Mouse (Mus musculus): ENCODE measurements around the gene Tbx5. TPM values are rescaled to one million over a fixed set of nuclear protein-coding genes. Genes with fewer than 3 reads are reported as not detected.

Gene Tbx5
- polyA plus RNA-seq, 1 experiment from 2014 or later: 0.05 TPM

GRCm38 (mm10) chr5:119838441-119838840 is 6.0 kb downstream of the Tbx5 start:
- H3K27ac ChIP-seq (ENCODE audit: low read depth, low read length): no peak overlapping the region
- no peak for ATAC-seq
- WGBS: under 1% methylated on average over 7 of the region's 7 CpGs
- no peak overlapping the region for H3K4me2 ChIP-seq (ENCODE audit: low read length)
- H3K4me3 ChIP-seq (ENCODE audit: low read length): no peak overlapping the region
- peaks cover 73% of the 10 kb centered on the region for H3K27me3 ChIP-seq (replicated peaks; ENCODE audit: control insufficient read depth, insufficient read depth, low read length)
- H3K4me1 ChIP-seq (ENCODE audit: control insufficient read depth, insufficient read depth, low read depth, low read length): no peaks in the 10 kb centered on the region
- no peak overlapping the region for H3K9ac ChIP-seq (ENCODE audit: low read depth, low read length)
- H3K36me3 ChIP-seq (ENCODE audit: control insufficient read depth, insufficient read depth, low read length): no peaks in the 10 kb centered on the region
- H3K9me3 ChIP-seq (ENCODE audit: control insufficient read depth, low read length): no peaks in the 10 kb centered on the region

GRCm38 (mm10) chr5:119839156-119839555 is 6.7 kb downstream of the Tbx5 start:
- H3K9ac ChIP-seq (ENCODE audit: low read depth, low read length): no peak overlapping the region
- no peaks in the 10 kb centered on the region for H3K4me1 ChIP-seq (ENCODE audit: control insufficient read depth, insufficient read depth, low read depth, low read length)
- under 1% methylated on average over 16 of the region's 16 CpGs for WGBS
- H3K9me3 ChIP-seq (ENCODE audit: control insufficient read depth, low read length): no peaks in the 10 kb centered on the region
- H3K27ac ChIP-seq (ENCODE audit: low read depth, low read length): no peak overlapping the region
- no peak overlapping the region for H3K4me2 ChIP-seq (ENCODE audit: low read length)
- ATAC-seq: no peak
- H3K36me3 ChIP-seq (ENCODE audit: control insufficient read depth, insufficient read depth, low read length): no peaks in the 10 kb centered on the region
- H3K27me3 ChIP-seq (replicated peaks; ENCODE audit: control insufficient read depth, insufficient read depth, low read length): peaks cover 72% of the 10 kb centered on the region
- H3K4me3 ChIP-seq (ENCODE audit: low read length): no peak overlapping the region

GRCm38 (mm10) chr5:119839616-119840368 is 7.3 kb downstream of the Tbx5 start:
- no peak overlapping the region for H3K27ac ChIP-seq (ENCODE audit: low read depth, low read length)
- no peaks in the 10 kb centered on the region for H3K9me3 ChIP-seq (ENCODE audit: control insufficient read depth, low read length)
- under 1% methylated on average over 34 of the region's 34 CpGs for WGBS
- H3K36me3 ChIP-seq (ENCODE audit: control insufficient read depth, insufficient read depth, low read length): no peaks in the 10 kb centered on the region
- H3K9ac ChIP-seq (ENCODE audit: low read depth, low read length): no peak overlapping the region
- no peaks in the 10 kb centered on the region; the same call in 1 of the 2 replicates for H3K4me1 ChIP-seq (ENCODE audit: control insufficient read depth, insufficient read depth, low read depth, low read length)
- no peak for ATAC-seq
- H3K4me3 ChIP-seq (ENCODE audit: low read length): no peak overlapping the region
- no peak overlapping the region for H3K4me2 ChIP-seq (ENCODE audit: low read length)
- H3K27me3 ChIP-seq (replicated peaks; ENCODE audit: control insufficient read depth, insufficient read depth, low read length): peaks cover 71% of the 10 kb centered on the region

GRCm38 (mm10) chr5:119840404-119840803 is 7.9 kb downstream of the Tbx5 start:
- H3K36me3 ChIP-seq (ENCODE audit: control insufficient read depth, insufficient read depth, low read length): no peaks in the 10 kb centered on the region
- 2% methylated on average over 7 of the region's 7 CpGs for WGBS
- H3K27me3 ChIP-seq (replicated peaks; ENCODE audit: control insufficient read depth, insufficient read depth, low read length): peaks cover 72% of the 10 kb centered on the region
- H3K27ac ChIP-seq (ENCODE audit: low read depth, low read length): no peak overlapping the region
- no peak overlapping the region for H3K4me2 ChIP-seq (ENCODE audit: low read length)
- no peak overlapping the region for H3K4me3 ChIP-seq (ENCODE audit: low read length)
- H3K9me3 ChIP-seq (ENCODE audit: control insufficient read depth, low read length): no peaks in the 10 kb centered on the region
- no peak overlapping the region for H3K9ac ChIP-seq (ENCODE audit: low read depth, low read length)
- ATAC-seq: no peak
- peaks cover 3% of the 10 kb centered on the region for H3K4me1 ChIP-seq (ENCODE audit: control insufficient read depth, insufficient read depth, low read depth, low read length)

- WGBS: 1% methylated on average over 26 of the region's 26 CpGs
Observed at GRCm38 (mm10) chr5:119841634-119842420, 9.4 kb downstream of the Tbx5 start.

GRCm38 (mm10) chr5:119842701-119843393 is 10.4 kb downstream of the Tbx5 start:
- Histone ChIP-seq H3K9me3 (ENCODE audit: control insufficient read depth, low read length) (no peaks in the 10 kb centered on the region), H3K4me2 (ENCODE audit: low read length) (no peak overlapping the region), H3K27ac (ENCODE audit: low read depth, low read length) (no peak overlapping the region), H3K9ac (ENCODE audit: low read depth, low read length) (no peak overlapping the region), H3K4me3 (ENCODE audit: low read length) (no peak overlapping the region), H3K27me3 (replicated peaks; ENCODE audit: control insufficient read depth, insufficient read depth, low read length) (peaks cover 82% of the 10 kb centered on the region), H3K4me1 (ENCODE audit: control insufficient read depth, insufficient read depth, low read depth, low read length) (peaks cover 3% of the 10 kb centered on the region), H3K36me3 (ENCODE audit: control insufficient read depth, insufficient read depth, low read length) (no peaks in the 10 kb centered on the region)
- 7% methylated on average over 4 of the region's 4 CpGs for WGBS
- ATAC-seq: no peak

More at GRCm38 (mm10) chr5:119841634-119842420, 9.4 kb downstream of the Tbx5 start:
- no peaks in the 10 kb centered on the region for H3K9me3 ChIP-seq (ENCODE audit: control insufficient read depth, low read length)
- ATAC-seq: no peak
- no peak overlapping the region for H3K27ac ChIP-seq (ENCODE audit: low read depth, low read length)
- H3K4me2 ChIP-seq (ENCODE audit: low read length): no peak overlapping the region
- no peak overlapping the region for H3K4me3 ChIP-seq (ENCODE audit: low read length)
- H3K9ac ChIP-seq (ENCODE audit: low read depth, low read length): no peak overlapping the region
- peaks cover 3% of the 10 kb centered on the region for H3K4me1 ChIP-seq (ENCODE audit: control insufficient read depth, insufficient read depth, low read depth, low read length)
- H3K36me3 ChIP-seq (ENCODE audit: control insufficient read depth, insufficient read depth, low read length): no peaks in the 10 kb centered on the region
- peaks cover 77% of the 10 kb centered on the region for H3K27me3 ChIP-seq (replicated peaks; ENCODE audit: control insufficient read depth, insufficient read depth, low read length)

GRCm38 (mm10) chr5:119843394-119843777 is 10.9 kb downstream of the Tbx5 start:
- H3K4me2 ChIP-seq (ENCODE audit: low read length): no peak overlapping the region
- H3K9me3 ChIP-seq (ENCODE audit: control insufficient read depth, low read length): no peaks in the 10 kb centered on the region
- WGBS: 2% methylated on average over 8 of the region's 8 CpGs
- H3K27ac ChIP-seq (ENCODE audit: low read depth, low read length): no peak overlapping the region
- H3K4me1 ChIP-seq (ENCODE audit: control insufficient read depth, insufficient read depth, low read depth, low read length): peaks cover 3% of the 10 kb centered on the region
- no peak overlapping the region for H3K9ac ChIP-seq (ENCODE audit: low read depth, low read length)
- no peaks in the 10 kb centered on the region for H3K36me3 ChIP-seq (ENCODE audit: control insufficient read depth, insufficient read depth, low read length)
- no peak overlapping the region for H3K4me3 ChIP-seq (ENCODE audit: low read length)
- no peak for ATAC-seq
- peaks cover 77% of the 10 kb centered on the region for H3K27me3 ChIP-seq (replicated peaks; ENCODE audit: control insufficient read depth, insufficient read depth, low read length)

- H3K27me3 ChIP-seq (replicated peaks; ENCODE audit: control insufficient read depth, insufficient read depth, low read length): peaks cover 69% of the 10 kb centered on the region
- under 1% methylated on average over 5 of the region's 5 CpGs for WGBS
- peaks cover 3% of the 10 kb centered on the region for H3K4me1 ChIP-seq (ENCODE audit: control insufficient read depth, insufficient read depth, low read depth, low read length)
- no peak overlapping the region for H3K27ac ChIP-seq (ENCODE audit: low read depth, low read length)
- H3K9ac ChIP-seq (ENCODE audit: low read depth, low read length): no peak overlapping the region
- H3K9me3 ChIP-seq (ENCODE audit: control insufficient read depth, low read length): no peaks in the 10 kb centered on the region
- H3K4me2 ChIP-seq (ENCODE audit: low read length): no peak overlapping the region
- no peaks in the 10 kb centered on the region for H3K36me3 ChIP-seq (ENCODE audit: control insufficient read depth, insufficient read depth, low read length)
- no peak for ATAC-seq
- no peak overlapping the region for H3K4me3 ChIP-seq (ENCODE audit: low read length)
Observed at GRCm38 (mm10) chr5:119844366-119844765, 11.9 kb downstream of the Tbx5 start.

GRCm38 (mm10) chr5:119844994-119845393 is 12.5 kb downstream of the Tbx5 start:
- Histone ChIP-seq H3K9me3 (ENCODE audit: control insufficient read depth, low read length) (no peaks in the 10 kb centered on the region), H3K27ac (ENCODE audit: low read depth, low read length) (no peak overlapping the region), H3K4me2 (ENCODE audit: low read length) (peak overlapping the region; percentile 51), H3K27me3 (replicated peaks; ENCODE audit: control insufficient read depth, insufficient read depth, low read length) (peaks cover 64% of the 10 kb centered on the region), H3K36me3 (ENCODE audit: control insufficient read depth, insufficient read depth, low read length) (no peaks in the 10 kb centered on the region), H3K4me1 (ENCODE audit: control insufficient read depth, insufficient read depth, low read depth, low read length) (peaks cover 3% of the 10 kb centered on the region), H3K9ac (ENCODE audit: low read depth, low read length) (no peak overlapping the region), H3K4me3 (ENCODE audit: low read length) (peak overlapping the region; percentile 24)
- no peak for ATAC-seq
- WGBS: under 1% methylated on average over 21 of the region's 21 CpGs

All from hindbrain, embryonic 16.5 days (tissue).